Mouse (Mus musculus) lung, adult 2 months (tissue): Measurements from ENCODE around the gene Clec12a.

Source experiments
- CTCF ChIP-seq: fragments of 200-500 bp; IDR thresholded peaks from 2 replicates; pipeline ENCODE4 v1.5.1; 2011; ENCODE audit warnings: mild to moderate bottlenecking, low read length, control low read depth; ENCODE audit not compliant: insufficient read depth
- POLR2A ChIP-seq: fragments of 200-500 bp; IDR thresholded peaks from 2 replicates; pipeline ENCODE4 v1.6.1; 2011; ENCODE audit warnings: low read depth, mild to moderate bottlenecking, control low read depth, low read length, borderline replicate concordance; ENCODE audit errors: extremely low read depth

- TF ChIP-seq CTCF (no peak), POLR2A (no peak)
Observed at GRCm38 (mm10) chr6:129405999-129406398, 63.5 kb downstream of the Clec12a start.
